Mouse (Mus musculus) adrenal gland, postnatal 10 days (tissue): Measurements from ENCODE around the gene Vasp. TPM values are rescaled to one million over a fixed set of nuclear protein-coding genes. Genes with fewer than 3 reads are reported as not detected.
A peak's percentile ranks its signal among the peaks of the same experiment; 100 is the strongest.

Source experiments
- DNase-seq: peaks from one replicate; pipeline ENCODE4 v3.0.0; 2021; ENCODE audit warnings: mixed read lengths
- total RNA-seq, 2 experiments: library from RNA; stranded (reverse); gene quantifications; 2 replicates each; pipeline ENCODE4 v1.2.3; 2021

Vasp gene
- total RNA-seq, 2 experiments from 2014 or later = 73.9 to 77.2 TPM

GRCm38 (mm10) chr7:19270509-19271237, 944 bp downstream of the Vasp start:
- DNase-seq = no peak

GRCm38 (mm10) chr7:19269721-19270441, 1.7 kb downstream of the Vasp start:
- DNase-seq = peak; percentile 77

DNA sequence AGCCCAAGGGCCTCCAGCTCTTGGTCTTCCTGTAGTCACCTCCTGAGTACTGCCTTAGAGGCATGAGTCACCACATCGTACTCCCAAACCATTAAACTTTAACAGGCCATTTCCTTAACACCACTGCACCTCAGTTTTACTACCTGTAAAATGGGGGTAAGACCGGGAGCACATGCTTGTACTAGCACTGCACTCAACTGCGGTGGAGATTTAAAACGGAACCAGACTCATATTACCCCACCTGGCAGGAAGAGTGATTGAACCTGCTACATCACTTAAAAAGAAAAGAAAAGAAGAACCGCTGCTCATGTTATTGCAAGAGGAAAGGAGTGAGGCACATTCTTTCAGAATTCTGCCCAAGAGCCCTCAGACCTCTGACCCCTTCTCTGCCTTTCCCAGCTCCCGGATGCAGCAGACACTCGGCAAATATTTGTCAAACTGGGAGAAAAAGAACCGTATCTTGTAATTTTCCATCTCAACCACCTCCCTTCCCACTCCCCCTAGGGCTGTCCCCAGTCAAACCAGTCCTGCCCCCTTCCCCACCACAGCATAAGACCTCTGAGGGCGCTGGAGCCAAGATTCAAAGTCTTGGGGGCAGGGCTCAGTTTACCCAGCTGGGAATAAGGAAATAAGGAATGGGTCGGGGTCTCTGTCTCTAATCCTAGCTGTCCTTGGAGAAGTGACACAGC, 2.5 kb downstream of the Vasp start:
- DNase-seq = no peak

GRCm38 (mm10) chr7:19267051-19267450, 4.6 kb downstream of the Vasp start:
- no peak for DNase-seq

DNA sequence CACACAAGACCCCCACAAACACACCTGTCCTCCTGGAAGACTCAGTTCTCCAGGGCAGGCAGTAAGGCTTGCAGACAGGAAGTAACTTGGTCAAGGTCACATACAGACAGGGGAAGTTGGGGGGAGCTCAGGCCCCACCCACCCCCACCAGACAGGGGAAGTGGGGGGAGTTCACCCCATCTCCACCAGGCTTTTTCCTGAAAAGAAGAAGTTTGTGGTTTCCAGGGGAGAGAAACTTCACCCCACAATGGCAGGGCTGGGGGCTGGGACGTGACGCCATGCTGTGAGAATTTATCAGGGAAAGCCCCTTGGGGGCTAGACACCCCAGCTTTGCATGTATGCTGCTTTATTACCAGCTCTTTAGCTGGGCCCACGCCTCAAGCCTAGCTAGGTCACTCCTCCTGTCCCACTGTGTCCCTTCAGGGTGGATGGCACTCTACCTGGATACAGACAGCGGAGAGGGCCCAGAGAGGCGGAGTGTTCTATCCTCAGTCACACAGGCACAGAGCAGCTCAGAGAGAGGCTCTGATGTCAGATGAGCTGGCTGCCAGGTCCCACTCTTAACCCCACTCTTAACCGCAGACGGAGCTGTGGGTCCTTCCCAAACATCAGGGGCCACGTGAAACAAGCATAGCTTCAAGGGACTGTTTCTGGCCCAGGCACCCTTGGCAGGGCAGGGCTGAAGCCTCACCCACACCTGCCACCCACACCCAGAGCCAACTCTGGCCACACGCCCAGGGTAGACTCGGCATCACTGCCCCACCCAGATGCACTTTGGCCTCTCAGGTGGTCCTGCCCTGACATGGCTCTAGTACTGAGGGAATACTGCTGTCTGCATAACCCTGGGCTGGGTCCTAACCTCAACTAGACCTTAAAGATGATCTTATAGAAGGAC, 5.4 kb downstream of the Vasp start:
- DNase-seq = no peak

GRCm38 (mm10) chr7:19265147-19265546, 6.5 kb downstream of the Vasp start:
- DNase-seq = peak; percentile 55

GRCm38 (mm10) chr7:19258336-19258735, 13.3 kb downstream of the Vasp start:
- DNase-seq = peak; percentile 52

DNA sequence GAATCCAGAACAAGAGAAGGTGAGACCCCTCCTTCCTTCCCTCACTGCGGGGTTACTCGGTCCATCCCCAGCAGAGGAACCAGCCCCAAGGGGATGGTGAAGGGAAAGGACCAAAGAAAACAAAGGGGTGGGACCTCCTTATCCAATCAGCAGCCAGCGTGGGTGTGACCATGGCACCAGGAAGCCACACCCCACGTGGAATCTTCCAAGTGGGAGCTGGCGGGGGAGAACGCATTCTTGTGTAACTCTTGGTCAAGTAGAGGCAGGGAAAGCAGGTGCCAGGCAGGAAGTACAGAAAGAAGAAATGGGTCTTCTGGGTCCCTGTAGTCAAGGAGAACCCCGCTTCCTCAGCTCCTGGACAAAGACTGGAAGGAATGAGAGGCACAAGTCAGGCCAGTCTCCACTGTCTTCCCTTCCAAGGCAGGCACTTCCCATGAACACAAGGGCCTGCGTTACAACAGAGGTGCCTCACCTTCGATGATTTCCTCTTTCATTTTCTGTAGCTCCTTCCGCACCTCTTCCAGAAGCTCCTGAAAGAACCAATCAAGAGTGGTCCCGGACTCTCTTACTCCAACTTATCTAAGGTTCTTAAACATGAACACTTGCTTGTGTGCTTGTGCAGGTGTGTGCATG, 14.1 kb downstream of the Vasp start:
- DNase-seq = peak; percentile 71

- DNase-seq = no peak
Measured at GRCm38 (mm10) chr7:19256567-19256966, 15.1 kb downstream of the Vasp start.

DNA sequence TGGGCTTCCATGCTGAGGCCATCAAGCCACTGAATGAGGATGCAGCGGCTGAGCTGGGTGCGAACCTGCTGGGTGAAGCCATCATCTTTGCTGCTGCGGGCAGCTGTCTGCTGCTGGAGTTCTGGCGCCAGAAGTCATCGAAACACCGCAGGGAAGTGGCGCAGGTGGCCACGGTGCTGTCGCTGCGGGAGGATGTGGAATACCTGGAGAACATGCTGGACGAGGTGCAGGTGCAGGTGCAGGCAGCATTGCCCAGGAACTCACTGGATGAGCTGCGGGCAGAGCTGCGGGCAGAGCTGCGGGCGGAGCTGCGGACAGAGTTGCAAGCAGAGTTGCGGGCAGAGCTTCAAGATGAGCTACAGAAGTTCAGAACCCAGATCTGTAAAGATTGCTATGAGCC, 16.2 kb downstream of the Vasp start:
- DNase-seq = no peak

DNA sequence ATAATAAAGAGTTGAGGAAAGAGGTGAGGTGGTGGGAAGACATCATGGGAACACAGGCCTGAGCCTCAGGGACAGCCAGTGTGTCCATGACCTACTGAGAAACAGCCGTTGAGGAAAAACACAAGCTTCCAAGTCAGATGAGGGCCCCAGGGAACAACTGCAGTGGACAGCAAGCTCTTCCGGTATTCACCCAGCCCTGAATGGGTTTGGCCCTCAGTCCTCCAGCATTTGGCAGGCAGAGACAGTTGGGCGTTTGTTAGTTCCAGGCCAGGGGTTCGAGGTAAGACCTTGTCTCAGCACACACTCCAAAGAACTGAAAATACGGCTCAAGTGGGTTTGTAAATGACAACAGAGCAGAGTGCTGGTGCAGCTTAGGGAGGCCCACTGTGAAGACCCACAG, 18.2 kb downstream of the Vasp start:
- no peak for DNase-seq

DNA sequence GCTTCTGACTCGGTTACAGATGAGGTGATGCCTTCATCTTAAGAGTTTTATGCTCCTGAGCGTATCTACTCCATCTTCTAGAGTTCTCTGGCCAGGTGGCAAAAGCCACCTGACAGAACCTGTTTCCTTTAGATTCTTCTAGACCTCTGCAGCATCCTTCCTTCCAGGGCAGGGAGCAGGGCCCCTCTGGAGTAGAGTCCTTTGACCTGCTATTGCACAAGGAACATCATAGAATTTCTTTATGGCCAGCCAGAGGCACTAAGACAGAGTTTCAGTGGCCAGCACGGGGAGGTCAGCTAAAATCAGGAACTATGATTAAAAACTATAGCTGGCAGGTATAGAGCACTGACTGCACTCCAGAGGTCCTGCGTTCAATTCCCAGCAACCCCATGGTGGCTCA, 19.5 kb downstream of the Vasp start:
- no peak for DNase-seq

DNA sequence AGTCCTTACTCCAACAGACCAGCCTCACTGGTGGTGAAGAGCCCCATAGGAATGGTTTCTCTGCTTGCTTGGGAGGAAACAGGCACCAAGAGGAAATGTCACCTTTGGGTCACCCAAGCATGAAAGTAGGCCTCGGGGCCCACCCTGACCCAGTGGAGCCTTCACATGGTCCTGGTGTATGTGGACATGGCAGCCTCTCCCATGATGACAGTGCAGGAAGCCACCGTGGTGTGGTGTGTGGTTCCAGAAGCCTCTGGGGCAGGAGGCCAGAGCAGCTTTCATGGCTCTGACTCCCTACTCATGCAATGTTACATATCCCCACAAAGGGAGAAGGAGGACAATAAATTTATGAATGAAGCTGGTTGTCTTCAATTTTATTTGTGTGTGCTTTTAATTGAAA, 24.1 kb downstream of the Vasp start:
- DNase-seq = no peak

DNA sequence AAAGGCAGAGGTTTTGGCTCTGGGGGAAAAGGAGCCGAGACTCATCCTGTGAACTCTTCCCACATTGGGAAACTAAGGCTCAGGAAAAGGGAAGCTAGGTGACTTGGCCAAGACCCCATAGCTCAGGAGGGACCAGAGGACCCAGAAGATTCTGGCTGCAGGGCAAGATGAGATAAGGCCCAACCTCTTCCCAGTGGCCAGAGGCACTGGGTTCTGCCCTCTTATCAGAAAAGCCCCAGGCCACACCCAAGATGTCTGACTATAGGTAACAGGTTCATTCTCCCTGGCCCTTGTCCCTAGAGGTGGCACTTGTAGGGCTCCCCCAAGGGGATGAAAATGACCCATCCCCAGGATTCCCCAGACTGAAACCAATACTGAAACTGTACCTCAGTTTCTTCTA, 24.8 kb downstream of the Vasp start:
- no peak for DNase-seq

GRCm38 (mm10) chr7:19245083-19245482, 26.5 kb downstream of the Vasp start:
- DNase-seq = peak; percentile 52

DNA sequence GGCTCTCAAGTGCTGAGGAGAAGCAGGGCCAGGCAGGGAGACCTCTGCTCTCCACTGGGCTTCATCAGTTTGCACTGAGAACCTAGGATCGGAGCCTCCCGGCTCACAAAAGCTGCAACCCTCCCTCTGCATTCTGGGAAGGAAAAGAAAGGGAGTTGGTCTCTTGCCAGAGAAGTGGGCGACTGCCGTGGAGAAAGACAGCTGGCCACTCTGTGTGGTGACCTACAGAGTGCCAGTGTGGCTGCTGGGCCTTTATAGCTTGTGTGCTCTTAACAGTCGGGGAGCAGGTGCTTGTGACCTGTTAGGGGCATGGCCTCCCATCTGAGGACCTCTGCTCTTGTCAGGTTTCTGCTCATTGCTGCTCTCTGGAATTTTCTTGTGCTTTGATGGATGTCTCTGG, 27.8 kb downstream of the Vasp start:
- no peak for DNase-seq

GRCm38 (mm10) chr7:19242005-19242404, 29.6 kb downstream of the Vasp start:
- no peak for DNase-seq

- no peak for DNase-seq
Measured at GRCm38 (mm10) chr7:19240905-19241463, 30.6 kb downstream of the Vasp start.

GRCm38 (mm10) chr7:19239986-19240385, 31.6 kb downstream of the Vasp start:
- DNase-seq = no peak

- DNase-seq = peak; percentile 94
Measured at GRCm38 (mm10) chr7:19239423-19239822, 32.2 kb downstream of the Vasp start.

- DNase-seq = no peak
Measured at GRCm38 (mm10) chr7:19238344-19238743, 33.3 kb downstream of the Vasp start.
